Mouse (Mus musculus): ENCODE results near the gene Tfdp2. TPM values are rescaled to one million over a fixed set of nuclear protein-coding genes. Genes with fewer than 3 reads are reported as not detected.
"Not testable (repeated sequence)": the region's sequence is repeated elsewhere in the genome, so short reads cannot be mapped to it uniquely, and the experiment has no call there.

Gene Tfdp2
- total RNA-seq, 2 experiments from 2014 or later = 40.6 to 46.4 TPM

DNA sequence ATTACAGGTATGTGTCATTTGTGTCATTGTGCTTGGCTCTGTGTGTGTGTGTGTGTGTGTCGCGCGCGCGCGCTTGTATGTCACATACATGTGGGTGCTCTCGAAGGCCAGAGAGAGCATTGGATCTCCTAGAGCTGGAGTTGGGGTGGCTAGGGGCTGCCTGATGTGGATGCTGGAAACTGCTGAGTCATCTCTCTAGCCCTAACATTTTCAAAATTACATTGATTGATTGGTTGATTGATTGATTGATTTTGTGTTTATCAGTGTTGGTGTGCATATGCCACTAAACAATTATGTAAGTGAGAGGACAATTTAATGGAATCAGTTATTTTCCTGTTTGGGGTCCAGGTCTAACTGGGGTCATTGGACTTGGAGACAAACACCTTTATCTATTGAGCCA lies 96.1 kb downstream of the Tfdp2 start:
- no peak for DNase-seq (ENCODE audit: low spot score in 2 of 2)

DNA sequence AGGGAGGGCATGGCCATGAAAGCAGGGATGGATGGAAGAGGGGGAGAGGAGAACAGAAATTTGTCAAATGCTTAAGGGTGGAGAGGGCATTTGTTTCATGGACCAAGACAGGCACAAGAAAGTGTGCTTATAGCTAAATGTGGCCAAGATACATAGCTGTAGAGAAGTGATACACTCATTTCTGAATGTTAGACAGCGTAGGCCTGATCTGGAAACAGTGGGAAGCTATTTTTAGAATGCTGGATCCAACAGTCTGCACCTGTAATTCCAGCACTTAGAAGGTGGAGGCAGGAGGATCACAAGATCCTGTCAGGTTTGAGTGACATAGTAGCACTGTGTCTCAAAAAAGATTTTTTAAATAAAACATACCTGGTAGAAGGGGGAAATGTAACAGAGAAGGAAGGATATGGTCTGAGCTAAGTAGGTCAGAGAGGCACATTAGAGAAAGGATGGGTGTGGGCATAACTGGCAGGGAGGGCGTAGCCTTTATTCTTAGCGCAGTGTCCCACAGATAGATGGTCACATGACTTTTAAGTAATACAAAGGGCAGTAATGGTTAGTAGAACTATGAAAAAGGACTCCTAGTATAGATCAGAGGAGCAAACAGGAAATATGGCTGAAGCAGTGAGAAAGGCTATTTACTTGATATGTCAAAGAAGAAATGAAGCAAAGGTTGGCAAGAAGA lies 103.4 kb downstream of the Tfdp2 start:
- DNase-seq (ENCODE audit: low spot score in 2 of 2) = no peak

DNA sequence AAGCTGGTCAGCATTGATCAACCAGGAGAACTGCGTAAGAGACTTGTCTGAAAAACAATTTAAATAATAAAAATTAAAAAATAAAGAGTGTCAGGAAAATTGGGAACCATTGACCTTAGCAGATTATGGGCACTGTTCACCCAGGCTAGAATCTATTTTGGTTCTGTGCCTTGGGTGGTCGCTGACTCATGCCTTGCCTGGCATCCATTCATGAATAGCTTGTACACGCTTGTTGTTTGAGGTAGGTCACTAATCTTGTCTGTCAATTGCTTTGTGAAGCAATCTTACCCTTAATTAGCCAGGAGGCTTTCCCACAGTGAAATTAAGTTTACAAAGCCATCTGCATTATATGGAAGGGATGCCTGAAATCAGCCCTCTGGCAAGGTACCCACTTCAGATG lies 112.7 kb downstream of the Tfdp2 start:
- DNase-seq (ENCODE audit: low spot score in 2 of 2) = no peak

DNA sequence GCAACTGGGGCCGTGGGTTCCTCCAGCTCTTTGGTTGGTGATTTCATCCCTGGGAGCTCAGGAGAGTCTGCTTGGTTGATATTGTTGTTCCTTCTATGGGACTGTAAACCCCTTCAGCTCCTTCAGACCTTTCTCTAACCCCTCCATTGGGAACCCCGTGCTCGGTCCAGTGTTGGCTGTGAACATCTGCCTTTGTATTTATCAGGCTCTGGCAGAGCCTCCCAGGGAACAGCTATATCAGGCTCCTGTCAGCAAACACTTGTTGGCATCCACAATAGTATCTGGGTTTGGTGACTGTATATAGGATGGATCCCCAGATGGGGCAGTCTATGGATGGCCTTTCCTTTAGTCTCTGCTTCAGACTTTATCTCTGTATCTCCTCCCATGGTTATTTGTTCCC lies 116.0 kb downstream of the Tfdp2 start:
- no peak for DNase-seq (ENCODE audit: low spot score in 2 of 2)

DNA sequence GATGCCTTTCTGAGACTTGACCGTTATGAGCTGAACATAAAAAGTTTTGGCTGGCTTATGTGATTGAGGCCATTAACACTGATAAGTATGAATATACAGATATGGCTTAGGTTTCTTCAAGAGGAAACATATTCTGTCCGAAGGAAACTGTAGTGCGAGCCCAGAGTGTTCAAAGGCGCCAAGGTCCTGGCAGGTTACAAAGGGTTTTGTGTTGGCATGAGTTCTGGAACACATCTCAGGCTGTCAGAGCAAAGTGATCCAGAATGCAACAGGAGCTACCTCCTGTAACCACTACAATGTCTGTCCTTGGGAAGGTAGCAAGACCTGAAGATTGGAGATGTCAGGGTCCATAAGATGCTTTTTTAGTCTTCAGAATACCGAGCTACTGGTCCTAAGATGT lies 123.3 kb downstream of the Tfdp2 start:
- DNase-seq (ENCODE audit: low spot score in 2 of 2) = no peak

DNA sequence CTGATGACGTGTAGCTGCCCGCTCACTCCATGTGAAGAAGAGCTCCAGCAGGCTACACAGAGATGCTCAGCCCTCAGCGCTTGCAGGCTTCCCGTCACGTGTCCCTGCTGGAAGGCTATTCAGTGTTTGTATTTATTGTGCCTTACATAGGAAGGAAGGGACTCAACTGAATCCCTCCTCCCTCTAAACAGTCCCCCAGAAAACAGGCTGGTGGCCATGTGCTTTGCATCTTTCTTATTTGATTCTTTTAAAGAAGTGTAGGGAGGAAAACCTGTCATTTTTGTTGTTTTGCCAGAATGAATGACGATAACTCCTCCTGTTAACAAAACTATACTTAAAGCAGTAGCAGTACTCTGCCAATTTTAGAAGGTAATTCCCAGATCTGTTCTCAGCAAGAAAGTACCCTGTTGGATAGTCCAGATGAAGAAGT lies 124.5 kb downstream of the Tfdp2 start:
- peak in 1 of 2 experiments; percentile 32 for DNase-seq (ENCODE audit: low spot score in 2 of 2)

DNA sequence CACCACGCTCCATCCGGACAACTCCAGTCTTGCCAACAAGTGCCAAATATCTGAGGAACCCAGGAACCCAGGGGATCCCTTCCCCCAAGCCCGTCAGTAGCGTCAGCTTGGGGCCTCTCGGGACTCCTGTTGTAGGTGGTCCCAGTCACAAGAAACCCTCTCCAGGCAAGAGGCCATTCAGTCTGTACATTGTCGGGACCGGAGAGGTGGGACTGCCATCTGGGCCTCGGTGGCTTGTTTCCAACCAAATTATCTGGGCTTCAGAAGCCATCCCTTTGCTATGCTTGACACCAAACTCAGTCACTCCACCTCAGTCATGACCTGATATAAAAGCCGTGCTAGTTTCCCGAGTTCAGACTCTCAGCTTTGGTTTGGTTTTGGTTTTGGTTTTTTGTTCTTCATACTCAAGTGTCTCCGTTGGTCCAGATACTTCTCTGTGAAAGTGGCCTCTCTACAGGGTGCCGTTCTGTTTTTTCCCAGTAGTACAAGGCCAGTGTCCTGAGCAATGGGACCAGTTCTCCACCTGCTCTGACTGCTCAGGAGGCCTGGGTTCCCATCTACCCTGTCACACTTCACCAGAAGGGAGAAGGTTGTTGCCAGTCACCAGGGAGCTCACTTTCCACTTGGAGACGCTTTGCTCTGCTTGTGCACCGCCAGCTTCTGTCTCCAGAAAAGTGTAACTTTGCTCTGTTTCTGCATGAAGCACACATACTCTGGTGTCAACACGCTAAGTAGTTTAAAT lies 126.5 kb downstream of the Tfdp2 start:
- DNase-seq (ENCODE audit: low spot score in 2 of 2) = no peak

DNA sequence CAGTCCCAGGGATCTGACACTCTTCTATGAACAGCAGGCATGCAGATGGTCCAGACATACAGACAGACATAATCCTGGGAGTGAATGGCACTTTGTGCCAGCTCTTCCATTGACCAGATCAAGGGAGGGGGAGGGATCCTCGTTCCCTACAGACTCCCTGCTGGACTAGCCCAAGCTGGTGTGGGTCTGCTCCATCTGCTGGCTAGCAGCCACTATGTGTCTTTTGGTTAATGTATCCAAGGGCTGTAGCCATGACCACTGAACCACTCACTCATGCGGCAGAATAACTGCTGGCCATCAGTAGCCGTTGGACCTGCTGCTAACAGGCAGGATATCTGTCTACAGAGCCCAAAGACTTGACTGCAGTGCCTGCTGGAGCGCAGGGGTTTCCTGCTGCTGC lies 128.4 kb downstream of the Tfdp2 start:
- DNase-seq (ENCODE audit: low spot score in 2 of 2) = no peak

DNA sequence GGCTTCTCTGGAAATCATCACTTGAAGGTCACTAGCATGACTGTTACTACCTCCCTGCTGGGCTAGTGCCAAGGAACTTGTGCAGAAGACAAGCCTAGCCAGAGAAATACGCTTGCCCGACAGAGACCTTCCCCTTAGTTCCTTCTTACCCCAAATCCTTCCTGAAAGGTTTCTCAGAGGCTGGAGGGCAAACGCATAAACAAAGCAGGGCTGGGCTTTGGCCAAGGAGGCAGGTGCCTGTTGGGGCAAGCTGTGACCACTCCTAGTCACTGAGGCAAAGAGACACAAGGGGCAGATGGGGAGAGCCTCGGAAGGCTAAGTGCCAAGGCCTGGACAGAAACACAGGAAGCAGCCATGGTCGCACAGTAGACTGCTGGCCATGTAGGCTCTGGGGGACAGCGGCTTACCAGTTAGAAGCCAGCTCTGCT lies 130.4 kb downstream of the Tfdp2 start:
- DNase-seq (ENCODE audit: low spot score in 2 of 2) = no peak

DNA sequence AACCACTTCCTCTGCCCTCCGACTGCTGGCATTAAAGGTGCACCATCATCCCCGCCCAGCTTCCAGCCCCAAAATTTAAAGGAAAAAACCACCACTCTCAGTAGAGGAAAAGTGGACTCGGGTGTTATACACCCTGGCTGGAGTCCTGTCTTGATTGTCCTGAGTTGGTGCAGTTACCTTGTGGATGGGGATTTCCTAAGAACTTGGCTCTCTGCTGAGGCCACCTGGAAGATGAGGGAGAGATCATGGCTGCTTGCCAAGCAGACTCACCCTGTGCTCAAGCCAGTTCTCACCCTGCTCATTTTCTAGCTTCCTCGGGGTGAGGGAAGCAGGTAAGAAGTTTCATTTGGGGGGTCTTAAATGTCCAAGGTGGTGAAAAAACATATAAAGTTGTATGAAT lies 132.2 kb downstream of the Tfdp2 start:
- DNase-seq (ENCODE audit: low spot score in 2 of 2) = no peak

DNA sequence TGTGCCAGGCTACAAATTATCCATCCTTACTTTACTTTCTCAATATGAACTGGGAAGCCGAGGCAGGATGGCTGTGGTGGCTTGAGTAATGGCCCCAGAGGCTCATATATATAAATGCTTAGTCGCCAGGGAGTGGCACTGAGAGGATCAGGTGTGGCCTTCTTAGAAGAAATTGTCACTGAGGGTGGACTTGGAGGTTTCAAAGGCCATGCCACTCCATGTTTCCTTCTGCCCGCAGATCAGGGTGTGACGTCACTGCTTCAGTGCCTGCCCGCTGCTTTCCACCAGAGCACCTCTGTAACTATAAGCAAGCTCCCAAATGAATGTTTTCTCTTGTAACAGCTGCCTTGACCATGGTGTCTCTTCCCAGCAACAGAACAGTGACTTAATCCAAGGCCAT lies 135.1 kb downstream of the Tfdp2 start:
- no peak for DNase-seq (ENCODE audit: low spot score in 2 of 2)

DNA sequence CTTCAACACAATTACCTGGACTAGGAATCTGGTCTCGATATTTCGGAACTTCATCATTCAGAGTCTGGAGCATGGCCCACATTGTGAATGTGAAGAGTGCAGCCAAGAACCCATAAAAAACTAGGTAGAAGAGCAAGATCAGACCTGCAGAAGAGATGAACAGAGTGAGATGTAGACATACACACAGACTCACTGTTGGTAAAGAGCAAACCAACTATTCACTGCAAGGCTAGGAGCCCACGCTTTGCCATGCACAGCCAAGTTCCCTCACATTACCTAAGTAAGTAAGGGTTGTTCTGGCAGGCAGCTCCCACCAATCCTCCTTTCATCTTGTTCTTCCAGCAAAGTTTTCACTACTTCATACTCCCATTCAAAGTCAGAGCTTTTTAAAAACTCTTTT lies 149.7 kb downstream of the Tfdp2 start:
- no peak for DNase-seq (ENCODE audit: low spot score in 2 of 2)

DNA sequence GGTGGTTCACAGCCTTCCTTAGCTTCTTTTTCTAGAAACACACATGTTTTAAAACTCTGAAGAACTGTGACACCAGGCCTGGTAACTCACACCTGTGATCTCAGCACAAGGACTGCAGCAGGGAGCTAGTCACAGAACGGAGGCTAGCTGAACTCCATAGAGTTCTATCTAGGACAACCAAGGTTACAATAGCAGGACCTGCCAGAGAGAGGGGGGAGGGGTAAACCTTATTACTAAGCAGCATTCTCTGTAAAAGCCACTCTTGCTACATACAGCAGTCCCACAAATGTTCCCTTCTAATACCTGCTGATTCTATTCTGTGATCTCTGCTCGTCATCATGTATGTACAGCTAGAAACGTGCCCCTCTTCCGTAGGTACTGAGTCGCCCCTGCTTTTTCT lies 152.8 kb downstream of the Tfdp2 start:
- no peak for DNase-seq (ENCODE audit: low spot score in 2 of 2)

DNA sequence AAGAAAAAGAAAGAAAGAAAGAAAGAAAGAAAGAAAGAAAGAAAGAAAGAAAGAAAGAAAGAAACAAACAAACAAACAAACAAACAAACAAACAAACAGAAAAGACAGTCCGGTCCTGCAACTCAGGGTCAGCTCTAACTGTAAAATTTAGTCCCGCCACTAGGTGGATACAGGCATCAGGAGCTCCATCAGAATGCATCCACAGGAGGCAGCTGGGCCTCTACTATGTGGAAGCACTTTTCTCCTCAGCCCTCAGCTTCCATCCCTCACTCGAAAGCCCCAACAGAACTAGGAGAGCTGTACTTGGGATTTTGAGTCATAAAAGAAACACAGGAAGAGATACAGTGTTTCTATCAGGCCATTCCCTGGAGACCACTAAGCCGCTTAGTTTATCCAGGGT lies 153.9 kb downstream of the Tfdp2 start:
- peak; percentile 16 to 76 for DNase-seq (ENCODE audit: low spot score in 2 of 2)

DNA sequence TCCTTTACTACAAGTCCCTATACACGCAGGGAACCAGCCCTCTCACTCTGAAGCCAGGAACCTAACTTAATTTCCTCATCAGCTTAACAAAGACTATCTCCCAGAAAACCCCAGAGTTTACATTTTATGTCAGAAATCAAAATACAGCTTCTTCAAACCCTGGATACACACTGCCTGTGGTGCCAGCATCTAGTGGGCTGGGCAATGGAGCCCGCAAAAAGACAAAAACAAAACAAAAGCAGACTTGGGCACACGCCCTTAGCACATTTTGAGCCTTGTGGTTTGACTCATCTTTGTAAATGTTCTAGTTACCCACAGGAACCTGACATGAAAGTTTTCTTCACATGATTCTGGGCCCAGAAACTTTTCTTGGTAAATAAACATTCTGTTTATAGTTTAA lies 154.4 kb downstream of the Tfdp2 start:
- no peak for DNase-seq (ENCODE audit: low spot score in 2 of 2)

DNA sequence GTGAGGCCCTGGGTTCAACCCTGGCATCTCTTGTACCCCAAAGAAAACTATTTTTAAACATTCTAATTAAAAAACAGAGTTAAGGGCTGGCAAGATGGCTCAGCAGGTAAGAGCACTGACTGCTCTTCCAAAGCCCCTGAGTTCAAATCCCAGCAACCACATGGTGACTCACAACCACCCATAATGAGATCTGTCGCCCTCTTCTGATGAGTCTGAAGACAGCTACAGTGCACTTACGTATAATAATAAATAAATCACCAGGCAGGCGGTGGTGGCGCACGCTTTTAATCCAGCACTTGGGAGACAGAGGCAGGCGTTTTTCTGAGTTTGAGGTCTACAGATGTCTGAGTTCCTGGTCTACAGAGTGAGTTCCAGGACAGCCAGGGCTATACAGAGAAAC lies 155.7 kb downstream of the Tfdp2 start:
- not testable (repeated sequence) for DNase-seq (ENCODE audit: low spot score in 2 of 2)

DNA sequence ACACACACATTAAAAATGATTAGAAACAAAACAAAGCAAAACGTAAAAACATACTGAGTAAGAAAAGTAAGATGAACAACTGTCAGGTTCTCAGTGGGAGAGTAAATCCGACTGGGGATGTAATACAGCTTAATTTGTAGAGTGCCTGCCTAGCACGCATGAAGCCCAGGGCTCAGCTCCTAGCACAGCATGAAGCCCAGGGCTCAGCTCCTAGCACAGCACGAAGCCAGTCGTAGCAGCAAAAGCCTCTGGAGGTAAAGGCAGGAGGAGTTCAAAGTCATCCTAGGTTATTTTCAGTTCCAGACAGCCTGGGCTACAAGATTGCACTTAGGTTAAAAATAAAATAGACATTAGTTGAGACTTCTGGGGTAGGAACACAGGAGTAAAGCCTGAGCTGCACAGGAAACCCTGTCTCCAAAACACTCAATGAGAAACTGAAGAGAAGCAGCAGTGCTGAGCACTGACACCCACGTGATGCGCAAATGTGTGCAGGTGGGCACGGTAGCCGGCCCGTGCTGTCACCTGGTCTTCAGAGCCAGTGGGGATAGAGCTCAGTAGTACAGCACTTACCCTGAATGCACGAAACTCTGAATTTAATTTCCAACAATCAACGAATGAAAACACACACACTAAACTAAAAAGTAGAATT lies 157.2 kb downstream of the Tfdp2 start:
- no peak for DNase-seq (ENCODE audit: low spot score in 2 of 2)

DNA sequence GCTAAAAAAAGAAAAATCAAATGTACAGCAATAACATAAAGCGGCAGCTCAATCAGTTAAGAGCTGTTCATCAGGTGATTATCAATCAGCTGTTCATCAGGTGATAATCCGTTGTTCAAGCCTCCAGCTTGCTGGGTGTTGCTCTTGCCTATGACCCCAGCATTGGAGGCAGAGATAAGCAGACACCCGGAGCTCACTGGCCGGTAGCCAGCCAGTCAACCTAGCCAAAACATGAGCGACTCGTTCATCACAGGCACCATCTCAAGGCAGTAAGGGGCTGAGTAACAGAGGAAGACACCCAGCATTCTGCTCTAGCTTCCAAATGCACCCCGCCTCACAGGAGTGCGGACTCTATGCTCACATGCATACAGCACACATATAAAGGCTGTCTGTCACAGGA lies 157.7 kb downstream of the Tfdp2 start:
- no peak for DNase-seq (ENCODE audit: low spot score in 2 of 2)

DNA sequence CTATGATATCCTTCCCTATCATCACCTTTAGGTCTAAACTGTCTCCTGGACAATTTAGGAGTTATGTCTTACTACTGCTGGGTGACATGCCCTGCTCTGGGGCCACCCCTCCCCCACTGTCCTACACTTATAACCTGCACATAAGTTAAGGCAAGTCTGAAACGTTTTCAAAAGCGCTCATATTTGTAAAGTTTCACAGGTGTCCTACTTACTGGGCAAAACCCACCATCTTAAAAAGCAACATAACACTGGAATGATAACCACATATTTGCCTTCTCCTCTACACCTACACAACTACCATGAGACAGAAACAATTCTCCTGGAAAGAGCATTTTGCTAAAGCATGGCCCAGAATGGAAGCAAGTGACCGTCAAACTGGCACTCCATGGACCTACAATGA lies 164.0 kb downstream of the Tfdp2 start:
- no peak for DNase-seq (ENCODE audit: low spot score in 2 of 2)

DNA sequence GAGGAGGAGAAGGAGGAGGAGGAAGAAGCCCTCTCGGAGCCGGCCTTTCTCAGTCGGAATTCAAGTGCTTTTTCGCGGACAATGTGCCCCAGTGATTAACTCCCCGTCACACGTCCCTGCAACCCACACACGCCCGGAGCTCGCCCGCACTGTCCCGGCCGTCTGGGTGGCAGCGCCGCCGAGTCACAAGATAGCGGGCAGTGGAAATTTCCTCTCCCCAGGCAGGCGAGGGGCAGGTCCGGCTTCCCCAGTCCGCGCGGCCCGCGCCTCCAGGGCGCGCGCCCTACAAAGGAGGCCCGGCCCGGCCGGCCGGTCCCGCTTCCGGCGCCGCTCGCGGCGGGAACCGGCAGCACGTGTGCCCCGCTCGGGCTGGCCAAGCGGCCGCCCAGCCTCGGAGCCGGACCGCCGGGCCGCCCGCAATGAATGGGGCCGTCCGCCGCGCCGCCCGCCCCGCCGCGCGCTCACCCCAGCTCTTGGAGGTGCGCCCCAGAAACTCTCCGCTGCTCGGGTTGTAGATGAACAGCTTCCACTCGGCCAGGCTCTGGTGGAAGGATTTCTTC lies 167.6 kb downstream of the Tfdp2 start:
- DNase-seq (ENCODE audit: low spot score in 2 of 2) = peak; percentile 50 to 63

DNA sequence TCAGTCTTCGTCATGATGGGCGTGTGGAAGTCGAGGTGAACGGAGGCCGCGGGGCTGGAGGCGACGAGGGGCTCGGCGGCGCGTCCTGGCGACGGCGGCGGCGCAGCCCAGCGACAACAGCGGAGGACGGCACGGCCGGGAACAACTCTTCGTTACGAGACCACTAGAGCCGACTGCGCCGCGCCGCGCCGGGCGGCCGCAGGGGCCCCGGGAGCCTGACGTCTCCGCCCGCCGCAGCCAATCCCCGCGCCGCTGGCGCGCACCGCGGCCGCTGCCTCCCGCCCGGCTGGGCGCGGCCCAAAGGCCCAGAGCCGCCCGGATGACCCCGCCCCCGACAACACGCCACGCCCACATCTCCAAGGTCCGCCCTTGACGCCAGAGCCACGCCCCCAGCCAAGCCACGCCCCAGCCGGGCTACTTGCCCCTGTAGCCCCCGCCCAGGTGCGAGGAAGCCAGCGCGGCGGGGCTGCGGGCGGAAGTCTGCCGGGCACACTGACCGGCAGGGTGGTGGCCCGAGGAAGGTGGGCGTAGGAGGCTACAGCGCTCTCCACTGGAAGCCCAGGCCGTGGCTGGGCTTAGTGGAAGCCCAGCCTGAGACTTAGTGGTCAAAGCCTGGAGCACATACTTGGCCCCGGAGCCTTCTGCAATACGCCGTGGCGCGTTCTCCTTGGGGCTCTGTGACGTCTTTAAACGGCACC lies 168.2 kb downstream of the Tfdp2 start, which contains the start of gene Atp1b3:
TSS of gene Atp1b3 (minus strand) at position 302 of the 698 bp plus-strand sequence.
- DNase-seq (ENCODE audit: low spot score in 2 of 2) = peak; percentile 95 to 98
